Mouse (Mus musculus) liver, embryonic 13.5 days (tissue): Measurements from ENCODE around the gene Trim9. TPM values are rescaled to one million over a fixed set of nuclear protein-coding genes. Genes with fewer than 3 reads are reported as not detected.
A peak's percentile ranks its signal among the peaks of the same experiment; 100 is the strongest.

Source experiments
- ATAC-seq: fragments of 200-750 bp; cut with Nextera tagmentation; 2 replicates; pipeline ENCODE4 v1.8.0; 2017; ENCODE audit warnings: low read depth, mild to moderate bottlenecking, moderate number of reproducible peaks, moderate library complexity
- DNase-seq: peaks from one replicate; pipeline ENCODE4 v3.0.0; 2022
- H3K27ac ChIP-seq: fragments of 300-500 bp; sonication (generic); 2 replicates; pipeline ENCODE4 v1.5.1; 2015; ENCODE audit warnings: moderate library complexity, mild to moderate bottlenecking, inconsistent platforms
- H3K27me3 ChIP-seq: fragments of 300-500 bp; sonication (generic); 2 replicates; pipeline ENCODE4 v1.6.1; 2015; ENCODE audit warnings: mild to moderate bottlenecking, inconsistent platforms
- H3K36me3 ChIP-seq: fragments of 300-500 bp; sonication (generic); 2 replicates; pipeline ENCODE4 v1.6.1; 2015; ENCODE audit warnings: mild to moderate bottlenecking, inconsistent platforms
- H3K4me1 ChIP-seq: fragments of 300-500 bp; sonication (generic); replicated peaks from 2 replicates; pipeline ENCODE4 v1.6.1; 2015; ENCODE audit warnings: inconsistent platforms
- H3K4me2 ChIP-seq: fragments of 300-500 bp; sonication (generic); 2 replicates; pipeline ENCODE4 v1.6.1; 2015; ENCODE audit warnings: inconsistent platforms, mild to moderate bottlenecking, moderate library complexity
- H3K4me3 ChIP-seq: fragments of 300-500 bp; sonication (generic); replicated peaks from 2 replicates; pipeline ENCODE4 v1.5.1; 2015; ENCODE audit warnings: mild to moderate bottlenecking, inconsistent platforms
- H3K9ac ChIP-seq: fragments of 300-500 bp; sonication (generic); 2 replicates; pipeline ENCODE4 v1.6.1; 2015; ENCODE audit warnings: mild to moderate bottlenecking, inconsistent platforms
- H3K9me3 ChIP-seq: fragments of 300-500 bp; sonication (generic); replicated peaks from 2 replicates; pipeline ENCODE4 v1.6.1; 2016; ENCODE audit warnings: inconsistent platforms
- WGBS: fragments of 180-500 bp; shearing (Covaris S2); methylation state at CpG from one replicate; pipeline ENCODE4 v1.1.7; 2015; ENCODE audit not compliant: insufficient replicate concordance; 5-methylcytosine and 5-hydroxymethylcytosine counted together
- polyA plus RNA-seq: library from polyadenylated mRNA; unstranded; fragments of >200 nt; fragmentation: Nextera tagmentation; extraction: Ambion mirVana; gene quantifications from 2 replicates; pipeline ENCODE4 v1.2.1, GENCODE M21; 2015

The Trim9 gene
- polyA plus RNA-seq: 0.06 and 0.09 TPM in 2 replicates

DNA sequence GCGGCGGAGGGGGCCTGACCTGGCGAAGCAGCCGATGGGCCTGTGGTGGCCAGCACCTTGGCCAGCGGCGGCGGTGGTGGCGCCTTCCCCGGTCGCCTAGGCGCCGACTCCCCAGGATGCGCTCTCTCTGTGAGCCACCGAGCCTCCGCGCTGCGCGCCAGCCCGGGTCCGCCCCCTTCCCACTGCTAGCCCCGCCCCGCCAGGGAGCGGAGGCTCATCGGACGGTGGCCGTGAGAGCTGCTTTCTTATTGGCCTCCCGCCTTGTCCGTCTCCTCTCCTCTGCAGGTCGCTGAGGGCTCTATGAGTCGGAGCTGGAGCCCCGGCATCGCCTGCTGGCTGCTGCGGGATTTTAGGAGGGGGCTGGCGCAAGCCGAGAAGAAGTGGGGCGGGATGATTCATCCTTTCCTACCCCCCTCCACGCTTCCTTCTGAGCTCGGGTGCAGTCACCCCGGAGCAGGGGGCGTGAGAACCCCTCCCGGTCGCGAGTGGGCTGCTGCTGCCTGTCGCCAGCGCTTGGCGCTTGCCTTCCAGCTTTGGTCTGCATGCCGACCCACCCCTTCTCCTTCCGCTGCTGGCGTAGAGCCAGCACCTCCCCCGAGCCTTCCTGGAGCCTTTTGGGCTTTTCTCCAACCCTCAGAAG is at the start of gene Trim9:
TSS of gene Trim9 (minus strand) at position 413 of the 640 bp plus-strand sequence.
- Histone ChIP-seq H3K9me3 (no peaks in the 10 kb centered on the region), H3K27ac (no peak within 1 kb of the TSS), H3K27me3 (peaks cover 60% of the 10 kb centered on the region), H3K4me2 (peak within 1 kb of the TSS; percentile 70), H3K4me1 (peaks cover 20% of the 10 kb centered on the region), H3K4me3 (peak within 1 kb of the TSS; percentile 53), H3K36me3 (no peaks in the 10 kb centered on the region), H3K9ac (peak within 1 kb of the TSS; percentile 19)
- WGBS: 1% methylated on average over 49 of the region's 50 CpGs
- ATAC-seq (peak; percentile 95), DNase-seq (peak; percentile 66)

- Histone ChIP-seq H3K9me3 (no peaks in the 10 kb centered on the region), H3K27ac (no peak overlapping the region), H3K9ac (no peak overlapping the region), H3K27me3 (no peaks in the 10 kb centered on the region), H3K4me1 (no peaks in the 10 kb centered on the region), H3K4me2 (no peak overlapping the region), H3K36me3 (no peaks in the 10 kb centered on the region), H3K4me3 (no peak overlapping the region)
- WGBS: 63% methylated on average over 3 of the region's 3 CpGs
- DNase-seq (no peak), ATAC-seq (no peak)
Observed at GRCm38 (mm10) chr12:70395061-70395460, 47.6 kb upstream of the Trim9 start.

DNA sequence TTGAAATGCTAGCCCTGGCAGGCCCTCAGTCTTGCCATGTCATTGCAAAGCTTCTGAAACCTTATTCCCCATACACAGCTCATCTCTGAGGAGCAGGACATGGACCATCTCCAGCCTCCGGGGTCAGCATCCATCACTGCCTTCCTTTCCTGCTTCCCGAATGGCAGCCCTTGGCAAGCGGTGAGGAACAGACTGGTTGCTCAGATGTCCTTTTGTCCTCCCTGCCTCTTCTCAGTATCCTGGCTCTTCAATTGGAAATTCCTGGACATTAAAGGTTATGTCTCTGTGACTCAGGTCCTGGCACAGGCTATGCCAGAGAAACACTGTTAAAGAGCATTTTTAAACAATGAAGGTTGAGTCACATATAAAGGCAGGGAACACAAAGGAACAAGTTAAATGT is 43.8 kb upstream of the Trim9 start:
- no peaks in the 10 kb centered on the region for H3K9me3 ChIP-seq
- H3K4me1 ChIP-seq: no peaks in the 10 kb centered on the region
- ATAC-seq: no peak
- no peak for DNase-seq
- no peak overlapping the region for H3K4me3 ChIP-seq
- 71% methylated on average over 3 of the region's 3 CpGs for WGBS
- no peak overlapping the region for H3K9ac ChIP-seq
- H3K4me2 ChIP-seq: no peak overlapping the region
- no peaks in the 10 kb centered on the region for H3K36me3 ChIP-seq
- H3K27ac ChIP-seq: no peak overlapping the region
- H3K27me3 ChIP-seq: no peaks in the 10 kb centered on the region

DNA sequence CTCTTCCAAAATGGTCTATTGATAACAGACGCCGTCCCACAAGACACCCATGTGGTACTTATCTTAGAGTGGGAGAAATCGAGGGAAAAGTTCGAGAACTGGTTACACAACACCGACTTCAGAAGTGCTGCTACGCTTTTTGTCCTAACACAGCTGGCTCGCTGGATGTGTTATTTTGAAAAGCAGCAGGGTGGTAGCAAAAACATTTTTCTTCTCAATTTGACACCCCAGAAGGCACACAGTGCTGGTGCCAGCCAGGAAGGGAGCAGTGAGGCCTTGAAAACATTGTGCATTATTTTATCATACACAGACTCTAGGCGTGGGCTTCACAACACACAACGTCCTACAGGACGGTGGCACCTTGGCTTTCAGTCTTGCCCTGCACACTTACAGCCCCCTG is 27.6 kb upstream of the Trim9 start:
- Histone ChIP-seq H3K36me3 (no peaks in the 10 kb centered on the region), H3K9ac (no peak overlapping the region), H3K4me2 (no peak overlapping the region), H3K4me3 (no peak overlapping the region), H3K4me1 (no peaks in the 10 kb centered on the region), H3K27ac (no peak overlapping the region), H3K9me3 (no peaks in the 10 kb centered on the region), H3K27me3 (no peaks in the 10 kb centered on the region)
- WGBS: 76% methylated on average over 10 of the region's 10 CpGs
- no peak for ATAC-seq
- no peak for DNase-seq

DNA sequence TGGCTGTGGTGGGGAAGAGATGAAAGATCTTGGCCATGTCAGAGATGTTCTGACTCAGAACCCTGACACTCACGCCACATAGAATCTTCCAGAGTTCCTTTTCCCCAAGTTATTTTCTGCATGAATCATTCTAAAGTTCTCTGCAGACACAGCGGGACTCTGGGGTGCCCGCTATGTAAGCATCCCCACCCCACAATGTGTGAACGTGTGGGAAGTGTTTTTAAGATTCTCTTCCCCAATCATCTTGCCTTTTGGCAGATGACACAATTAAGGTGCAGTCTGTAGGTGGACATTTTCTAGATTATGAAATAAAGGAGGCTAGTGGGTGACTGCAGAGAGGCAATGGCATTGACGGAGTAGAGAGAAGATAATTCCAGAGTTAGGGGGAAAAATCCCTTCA is 25.5 kb upstream of the Trim9 start:
- no peak overlapping the region for H3K9ac ChIP-seq
- no peaks in the 10 kb centered on the region for H3K27me3 ChIP-seq
- ATAC-seq (no peak), DNase-seq (no peak)
- H3K4me1 ChIP-seq: no peaks in the 10 kb centered on the region
- no peak overlapping the region for H3K27ac ChIP-seq
- no peaks in the 10 kb centered on the region for H3K36me3 ChIP-seq
- H3K9me3 ChIP-seq: no peaks in the 10 kb centered on the region
- no peak overlapping the region for H3K4me2 ChIP-seq
- WGBS: 70% methylated on average over 5 of the region's 5 CpGs
- H3K4me3 ChIP-seq: no peak overlapping the region

GRCm38 (mm10) chr12:70369348-70369747 is 21.9 kb upstream of the Trim9 start:
- Histone ChIP-seq H3K36me3 (no peaks in the 10 kb centered on the region), H3K9me3 (no peaks in the 10 kb centered on the region), H3K27ac (no peak overlapping the region), H3K4me1 (no peaks in the 10 kb centered on the region), H3K4me3 (no peak overlapping the region), H3K9ac (no peak overlapping the region), H3K4me2 (no peak overlapping the region), H3K27me3 (no peaks in the 10 kb centered on the region)
- DNase-seq: no peak
- no peak for ATAC-seq
- 71% methylated on average over 12 of the region's 12 CpGs for WGBS

DNA sequence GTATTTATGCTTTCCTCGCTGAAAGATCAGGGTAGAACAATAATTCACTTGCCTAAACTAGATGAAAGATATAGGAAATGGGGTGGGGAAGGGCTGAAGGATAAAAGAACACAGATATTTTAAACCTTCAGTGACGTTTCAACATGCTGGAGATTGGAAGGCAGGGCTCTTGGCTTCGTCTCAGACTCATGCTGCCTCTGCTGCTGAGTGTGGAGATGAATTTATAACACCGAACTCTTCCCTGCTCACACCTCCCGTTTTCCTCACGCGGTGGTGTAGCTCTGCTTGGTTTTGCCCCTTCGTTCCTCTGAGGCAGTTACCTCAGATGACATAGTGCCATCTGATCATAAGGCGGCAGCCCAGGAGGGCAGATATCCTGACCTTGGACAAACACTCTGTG is 21.4 kb upstream of the Trim9 start:
- DNase-seq: no peak

DNA sequence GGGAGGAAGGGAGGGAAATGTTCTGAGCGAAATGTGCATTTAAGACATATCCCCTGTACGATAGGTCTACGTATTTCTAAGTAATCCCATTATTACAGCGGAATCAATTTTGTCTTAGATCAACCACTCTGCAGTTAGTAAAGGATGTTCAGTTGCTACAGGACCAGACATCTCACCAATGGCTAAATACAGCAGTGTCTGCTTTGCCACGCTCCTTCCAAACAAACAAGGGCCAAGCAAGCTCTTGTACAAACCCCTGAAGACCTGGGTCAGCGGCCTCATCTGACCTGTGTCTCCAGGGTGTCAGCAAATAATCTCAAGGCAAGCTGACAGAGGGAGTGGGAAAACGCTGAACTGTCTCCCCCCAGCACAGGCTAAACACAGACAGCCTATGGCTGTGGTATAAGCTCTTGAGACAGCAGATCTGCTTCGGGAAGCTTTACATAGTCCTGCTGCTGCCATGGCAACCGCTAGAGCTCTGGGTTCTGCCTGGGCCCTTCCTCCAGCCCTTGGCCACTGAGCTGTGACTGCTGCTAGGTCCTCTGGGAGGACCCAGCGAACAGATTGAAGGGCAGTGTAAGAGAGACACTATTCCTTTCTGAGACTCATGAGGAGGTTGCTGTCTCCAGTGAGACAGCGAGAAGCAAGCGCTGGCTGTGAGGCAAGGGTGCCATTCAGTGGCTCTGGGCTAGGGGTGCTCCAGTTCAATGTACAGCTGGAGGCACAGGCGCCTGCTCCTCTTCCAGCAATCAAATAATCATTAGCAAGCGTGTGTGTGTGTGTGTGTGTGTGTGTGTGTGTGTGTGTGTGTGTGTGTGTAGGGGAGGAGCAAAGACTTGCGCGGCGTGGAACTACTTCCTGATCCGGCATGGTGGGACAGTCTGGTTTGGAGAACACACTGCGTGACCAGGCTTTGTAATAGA is 20.2 kb upstream of the Trim9 start:
- DNase-seq (no peak), ATAC-seq (no peak)
- Histone ChIP-seq H3K4me1 (no peaks in the 10 kb centered on the region), H3K9me3 (no peaks in the 10 kb centered on the region), H3K4me3 (no peak overlapping the region), H3K36me3 (no peaks in the 10 kb centered on the region), H3K9ac (no peak overlapping the region), H3K27me3 (no peaks in the 10 kb centered on the region), H3K4me2 (no peak overlapping the region), H3K27ac (no peak overlapping the region)
- WGBS: 51% methylated on average over 19 of the region's 19 CpGs

More for the DNA sequence above, 21.4 kb upstream of the Trim9 start:
- Histone ChIP-seq H3K27me3 (no peaks in the 10 kb centered on the region), H3K4me3 (no peak overlapping the region), H3K27ac (no peak overlapping the region), H3K4me2 (no peak overlapping the region), H3K9ac (no peak overlapping the region), H3K4me1 (no peaks in the 10 kb centered on the region), H3K9me3 (no peaks in the 10 kb centered on the region), H3K36me3 (no peaks in the 10 kb centered on the region)
- no peak for ATAC-seq
- 65% methylated on average over 9 of the region's 9 CpGs for WGBS

DNA sequence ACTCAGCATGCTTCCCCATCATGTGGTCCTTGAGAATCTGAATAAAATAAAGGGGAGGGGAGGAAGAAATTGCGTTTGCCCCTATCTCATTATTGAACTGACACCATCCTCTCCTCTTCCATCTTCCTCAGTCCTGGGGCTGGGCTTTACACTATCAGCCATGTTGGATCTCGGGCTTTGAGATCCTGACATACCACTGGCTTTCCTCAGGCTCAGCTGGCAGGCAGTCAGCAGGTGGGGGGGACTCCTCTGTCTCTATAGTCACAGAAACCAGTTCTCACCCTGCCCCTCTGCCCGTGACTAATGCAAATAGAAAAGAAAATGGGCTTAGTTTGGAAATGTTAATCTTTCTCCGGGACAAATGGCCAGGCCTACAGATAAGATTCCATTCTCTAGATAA is 15.6 kb upstream of the Trim9 start:
- H3K4me1 ChIP-seq: no peaks in the 10 kb centered on the region
- ATAC-seq: no peak
- 34% methylated on average over 4 of the region's 4 CpGs for WGBS

GRCm38 (mm10) chr12:70360276-70360675 is 12.9 kb upstream of the Trim9 start:
- no peak for ATAC-seq
- 64% methylated on average over 5 of the region's 5 CpGs for WGBS
- no peaks in the 10 kb centered on the region for H3K9me3 ChIP-seq
- H3K36me3 ChIP-seq: no peaks in the 10 kb centered on the region
- no peak overlapping the region for H3K9ac ChIP-seq
- no peak overlapping the region for H3K4me2 ChIP-seq
- no peaks in the 10 kb centered on the region for H3K27me3 ChIP-seq
- H3K4me3 ChIP-seq: no peak overlapping the region
- no peak for DNase-seq
- no peaks in the 10 kb centered on the region for H3K4me1 ChIP-seq
- no peak overlapping the region for H3K27ac ChIP-seq

More for the DNA sequence above, 15.6 kb upstream of the Trim9 start:
- no peak overlapping the region for H3K4me3 ChIP-seq
- H3K9ac ChIP-seq: no peak overlapping the region
- H3K27me3 ChIP-seq: no peaks in the 10 kb centered on the region
- H3K4me2 ChIP-seq: no peak overlapping the region
- no peaks in the 10 kb centered on the region for H3K36me3 ChIP-seq
- H3K27ac ChIP-seq: no peak overlapping the region
- no peak for DNase-seq
- H3K9me3 ChIP-seq: no peaks in the 10 kb centered on the region

- Histone ChIP-seq H3K4me3 (no peak overlapping the region), H3K9ac (no peak overlapping the region), H3K4me2 (no peak overlapping the region), H3K36me3 (no peaks in the 10 kb centered on the region), H3K9me3 (no peaks in the 10 kb centered on the region), H3K27me3 (no peaks in the 10 kb centered on the region), H3K27ac (no peak overlapping the region), H3K4me1 (no peaks in the 10 kb centered on the region)
- 72% methylated on average over 13 of the region's 13 CpGs for WGBS
- ATAC-seq (no peak), DNase-seq (no peak)
Observed at GRCm38 (mm10) chr12:70359443-70359842, 12.0 kb upstream of the Trim9 start.
